Mouse (Mus musculus): ENCODE data around the gene Slc22a12.
A peak's percentile ranks its signal among the peaks of the same experiment; 100 is the strongest.

Slc22a12 gene

GRCm38 (mm10) chr19:6494032-6494431 is 48.8 kb downstream of the Slc22a12 start:
- no peak for DNase-seq (ENCODE audit: low read depth, low spot score)

- DNase-seq (ENCODE audit: low read depth, low spot score), result no peak
Observed at GRCm38 (mm10) chr19:6493219-6493618, 49.6 kb downstream of the Slc22a12 start.

- DNase-seq (ENCODE audit: low read depth, low spot score), result peak; percentile 74
Observed at GRCm38 (mm10) chr19:6492124-6492523, 50.7 kb downstream of the Slc22a12 start.

GRCm38 (mm10) chr19:6491538-6491937 is 51.3 kb downstream of the Slc22a12 start:
- no peak for DNase-seq (ENCODE audit: low read depth, low spot score)

GRCm38 (mm10) chr19:6489030-6489429 is 53.8 kb downstream of the Slc22a12 start:
- peak; percentile 77 for DNase-seq (ENCODE audit: low read depth, low spot score)
